Mouse (Mus musculus) midbrain, embryonic 12.5 days (tissue): Measurements from ENCODE around the gene Acap2. TPM values are rescaled to one million over a fixed set of nuclear protein-coding genes. Genes with fewer than 3 reads are reported as not detected.

Source experiments
- ATAC-seq: fragments of 200-750 bp; cut with Nextera tagmentation; 2 replicates; pipeline ENCODE4 v1.8.0; 2017; ENCODE audit warnings: low read depth, moderate TSS enrichment, moderate library complexity; ENCODE audit not compliant: low FRiP score
- H3K27ac ChIP-seq: fragments of 300-500 bp; sonication (generic); replicated peaks from 2 replicates; pipeline ENCODE4 v1.5.1; 2016; ENCODE audit warnings: mild to moderate bottlenecking
- H3K27me3 ChIP-seq: fragments of 300-500 bp; sonication (generic); 2 replicates; pipeline ENCODE4 v1.6.1; 2016; ENCODE audit warnings: mild to moderate bottlenecking
- H3K36me3 ChIP-seq: fragments of 300-500 bp; sonication (generic); 2 replicates; pipeline ENCODE4 v1.6.1; 2016
- H3K4me1 ChIP-seq: fragments of 300-500 bp; sonication (generic); 2 replicates; pipeline ENCODE4 v1.6.1; 2016
- H3K4me2 ChIP-seq: fragments of 300-500 bp; sonication (generic); replicated peaks from 2 replicates; pipeline ENCODE4 v1.6.1; 2016; ENCODE audit warnings: mild to moderate bottlenecking, moderate library complexity
- H3K4me3 ChIP-seq: fragments of 300-500 bp; sonication (generic); 2 replicates; pipeline ENCODE4 v1.5.1; 2016; ENCODE audit warnings: mild to moderate bottlenecking
- H3K9ac ChIP-seq: fragments of 300-500 bp; sonication (generic); replicated peaks from 2 replicates; pipeline ENCODE4 v1.6.1; 2016; ENCODE audit warnings: mild to moderate bottlenecking, moderate library complexity
- H3K9me3 ChIP-seq: fragments of 300-500 bp; sonication (generic); 2 replicates; pipeline ENCODE4 v1.6.1; 2016; ENCODE audit warnings: mild to moderate bottlenecking
- WGBS: fragments of 180-500 bp; shearing (Covaris S2); methylation state at CpG from one replicate; pipeline ENCODE4 v1.1.7; 2016; 5-methylcytosine and 5-hydroxymethylcytosine counted together
- polyA plus RNA-seq: library from polyadenylated mRNA; unstranded; fragments of >200 nt; fragmentation: Nextera tagmentation; extraction: Ambion mirVana; gene quantifications from 2 replicates; pipeline ENCODE4 v1.2.1, GENCODE M21; 2016

Acap2 gene
- 22.8 and 24.4 TPM in 2 replicates for polyA plus RNA-seq

DNA sequence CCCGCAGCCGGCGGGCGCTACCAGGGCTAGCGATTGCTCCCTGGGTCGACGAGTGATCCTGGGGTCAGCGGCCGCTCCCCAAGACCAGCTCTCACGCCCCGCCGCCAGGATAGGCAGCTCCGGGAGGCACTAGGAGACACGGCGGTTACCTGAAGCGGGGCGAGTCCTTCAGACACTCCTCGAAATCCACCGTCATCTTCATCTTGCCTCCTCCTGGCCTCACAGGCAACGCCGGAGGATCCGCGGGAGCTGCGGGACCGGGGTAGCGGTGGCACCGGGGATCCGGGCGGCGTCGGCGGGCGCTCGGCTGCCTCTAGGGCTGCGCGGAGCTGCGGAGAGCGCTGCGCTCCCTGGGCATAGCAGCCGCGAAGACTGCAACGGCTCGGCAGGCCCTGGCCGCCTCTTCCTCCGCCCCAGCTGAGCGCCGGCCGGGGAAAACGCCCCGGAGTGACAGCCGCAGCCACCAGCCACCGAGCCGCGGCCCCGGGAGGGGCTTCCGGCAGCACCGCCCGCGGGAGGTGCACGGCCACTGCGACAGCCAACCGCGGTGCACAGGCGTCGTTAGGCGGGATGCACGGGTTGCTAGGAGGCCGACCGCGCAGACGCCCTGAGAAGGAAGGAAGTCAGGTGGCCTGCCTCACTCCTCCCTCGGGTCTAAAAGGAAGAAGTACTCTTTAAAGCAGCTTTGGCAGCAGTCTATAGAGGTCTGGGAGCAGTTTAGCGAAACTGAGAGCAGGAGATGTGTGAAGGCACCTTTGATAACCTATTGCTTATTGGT lies at the start of gene Acap2:
Gene Acap2, minus strand, starts transcription at position 456 of the 778 bp plus-strand sequence.
- Histone ChIP-seq H3K4me3 (peak within 1 kb of the TSS; percentile 92), H3K27me3 (no peaks in the 10 kb centered on the region), H3K9me3 (no peaks in the 10 kb centered on the region), H3K36me3 (no peaks in the 10 kb centered on the region), H3K27ac (peak within 1 kb of the TSS; percentile 95), H3K4me2 (peak within 1 kb of the TSS; percentile 85), H3K4me1 (peaks cover 11% of the 10 kb centered on the region), H3K9ac (peak within 1 kb of the TSS; percentile 91)
- WGBS = under 1% methylated on average over 62 of the region's 73 CpGs
- ATAC-seq = peak; percentile 99

DNA sequence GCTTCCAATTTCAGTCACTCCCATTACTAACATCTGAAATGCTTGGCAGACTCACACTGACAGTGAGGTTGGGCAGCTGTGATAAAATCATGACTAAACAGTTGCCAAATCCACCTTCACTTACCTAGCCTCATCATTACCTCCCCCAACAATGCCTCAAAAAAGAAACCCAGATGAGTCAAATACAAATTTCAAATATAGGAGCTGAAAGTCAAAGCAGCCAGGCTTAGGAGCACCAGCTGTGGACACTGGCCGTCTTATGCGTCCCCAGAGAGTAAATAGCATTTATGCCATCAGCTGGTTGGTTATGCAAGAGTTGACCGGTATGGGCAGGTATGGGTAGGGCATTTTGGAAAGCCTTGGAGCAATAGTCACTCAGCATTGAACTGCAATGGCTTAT lies 48.4 kb upstream of the Acap2 start:
- H3K27me3 ChIP-seq = no peaks in the 10 kb centered on the region
- H3K9me3 ChIP-seq = no peaks in the 10 kb centered on the region
- no peak overlapping the region for H3K4me3 ChIP-seq
- H3K27ac ChIP-seq = no peak overlapping the region
- 90% methylated on average over 3 of the region's 3 CpGs for WGBS
- no peak overlapping the region for H3K4me2 ChIP-seq
- H3K4me1 ChIP-seq = no peaks in the 10 kb centered on the region
- H3K9ac ChIP-seq = no peak overlapping the region
- ATAC-seq = no peak
- H3K36me3 ChIP-seq = peaks cover 8% of the 10 kb centered on the region; the same call in 1 of the 2 replicates

DNA sequence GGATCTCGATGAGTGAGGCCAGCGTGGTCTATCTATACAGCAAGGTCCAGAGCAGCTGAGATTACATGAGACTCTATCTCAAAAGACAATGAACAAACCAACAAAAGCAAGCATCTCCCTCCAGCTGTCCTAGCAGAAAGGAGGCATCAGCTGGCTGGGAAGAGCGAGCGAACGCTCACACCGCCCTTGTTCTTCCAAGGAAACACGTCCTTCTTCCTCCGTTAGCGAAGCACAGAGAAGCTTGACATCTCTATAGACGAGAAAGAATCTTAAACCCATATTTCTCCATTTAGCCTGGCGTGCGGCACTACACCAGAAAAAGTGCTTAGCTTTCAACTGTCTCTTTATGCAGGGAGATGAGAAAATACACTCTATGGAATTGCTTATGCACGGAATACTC lies 47.7 kb upstream of the Acap2 start:
- no peak for ATAC-seq

DNA sequence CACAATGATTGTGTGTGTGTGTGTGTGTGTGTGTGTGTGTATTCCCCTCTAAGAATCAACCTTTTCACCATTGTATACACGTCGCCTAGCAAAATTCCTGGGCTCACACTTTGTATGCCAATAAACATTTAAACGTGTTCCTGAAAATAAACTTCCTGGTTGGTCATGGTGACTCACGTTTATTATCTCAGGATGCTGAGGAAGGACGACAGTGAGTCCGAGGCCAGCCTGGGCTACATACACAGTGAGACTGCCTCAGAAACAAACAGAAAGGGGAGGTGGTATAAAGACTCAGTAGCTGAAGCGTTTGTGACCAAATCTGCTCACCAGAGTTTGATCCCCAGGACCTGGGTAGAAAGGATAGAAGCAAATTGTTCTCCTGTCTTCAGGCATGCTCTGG lies 46.4 kb upstream of the Acap2 start:
- H3K4me1 ChIP-seq = no peaks in the 10 kb centered on the region
- no peak overlapping the region for H3K4me3 ChIP-seq
- no peak for ATAC-seq
- WGBS = 84% methylated on average over 7 of the region's 7 CpGs
- H3K36me3 ChIP-seq = peaks cover 4% of the 10 kb centered on the region; the same call in 1 of the 2 replicates
- H3K9ac ChIP-seq = no peak overlapping the region
- H3K27me3 ChIP-seq = no peaks in the 10 kb centered on the region
- H3K9me3 ChIP-seq = no peaks in the 10 kb centered on the region
- no peak overlapping the region for H3K27ac ChIP-seq
- no peak overlapping the region for H3K4me2 ChIP-seq

More for the DNA sequence above, 47.7 kb upstream of the Acap2 start:
- Histone ChIP-seq H3K36me3 (peaks cover 8% of the 10 kb centered on the region; the same call in 1 of the 2 replicates), H3K4me1 (no peaks in the 10 kb centered on the region), H3K4me3 (no peak overlapping the region), H3K27me3 (no peaks in the 10 kb centered on the region), H3K9ac (no peak overlapping the region), H3K4me2 (no peak overlapping the region), H3K9me3 (no peaks in the 10 kb centered on the region), H3K27ac (no peak overlapping the region)
- 88% methylated on average over 13 of the region's 13 CpGs for WGBS

DNA sequence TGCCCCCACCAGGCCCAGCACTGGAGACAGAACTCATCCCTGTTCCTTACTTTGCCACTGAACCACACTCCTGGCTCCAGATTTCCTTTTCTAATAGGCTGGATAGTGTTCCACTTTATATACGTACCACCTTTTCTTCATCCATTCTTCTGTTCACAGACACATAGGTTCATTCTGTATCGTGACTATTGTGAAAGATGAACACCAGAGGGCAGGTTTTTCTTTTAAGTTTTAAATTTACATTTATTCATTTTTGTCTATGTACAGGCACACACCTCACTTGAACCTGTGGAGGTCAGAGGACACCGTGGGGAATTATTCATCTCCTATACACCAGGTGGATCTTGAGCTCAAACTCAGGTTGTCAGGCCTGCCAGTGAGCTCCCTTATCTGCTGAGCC lies 43.0 kb upstream of the Acap2 start:
- H3K27ac ChIP-seq = no peak overlapping the region
- H3K4me1 ChIP-seq = no peaks in the 10 kb centered on the region
- H3K4me3 ChIP-seq = no peak overlapping the region
- no peak for ATAC-seq
- no peaks in the 10 kb centered on the region for H3K36me3 ChIP-seq
- H3K27me3 ChIP-seq = no peaks in the 10 kb centered on the region
- no peak overlapping the region for H3K4me2 ChIP-seq
- H3K9ac ChIP-seq = no peak overlapping the region
- 78% methylated on average over 3 of the region's 3 CpGs for WGBS
- no peaks in the 10 kb centered on the region for H3K9me3 ChIP-seq

DNA sequence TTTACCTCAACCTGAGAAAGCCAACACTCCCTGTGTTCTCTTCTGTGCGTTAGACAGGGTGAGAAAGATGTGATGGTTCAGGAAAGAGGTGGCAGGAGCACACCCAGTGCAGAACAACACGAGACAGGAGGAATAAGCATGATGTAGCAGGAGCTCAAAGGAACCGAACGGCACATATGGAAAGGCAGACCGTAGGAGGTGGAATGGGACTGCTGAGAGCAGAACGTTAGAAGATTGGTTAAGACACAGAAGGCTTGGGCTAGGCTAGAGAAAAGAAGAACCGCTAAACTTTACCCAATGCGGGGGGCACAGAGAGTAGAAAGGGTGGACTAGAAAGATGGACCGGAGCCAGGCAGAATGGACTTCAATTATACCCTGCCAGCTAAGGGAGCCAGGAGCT lies 40.4 kb upstream of the Acap2 start:
- no peak overlapping the region for H3K27ac ChIP-seq
- H3K4me3 ChIP-seq = no peak overlapping the region
- 91% methylated on average over 9 of the region's 9 CpGs for WGBS
- no peak overlapping the region for H3K4me2 ChIP-seq
- H3K27me3 ChIP-seq = no peaks in the 10 kb centered on the region
- no peak overlapping the region for H3K9ac ChIP-seq
- H3K4me1 ChIP-seq = no peaks in the 10 kb centered on the region
- H3K9me3 ChIP-seq = no peaks in the 10 kb centered on the region
- H3K36me3 ChIP-seq = no peaks in the 10 kb centered on the region
- ATAC-seq = no peak

GRCm38 (mm10) chr16:31240569-31240968 lies 39.5 kb upstream of the Acap2 start:
- Histone ChIP-seq H3K4me1 (no peaks in the 10 kb centered on the region), H3K9ac (no peak overlapping the region), H3K9me3 (no peaks in the 10 kb centered on the region), H3K36me3 (no peaks in the 10 kb centered on the region), H3K27me3 (no peaks in the 10 kb centered on the region), H3K4me3 (no peak overlapping the region), H3K4me2 (no peak overlapping the region), H3K27ac (no peak overlapping the region)
- 89% methylated on average over 8 of the region's 8 CpGs for WGBS
- no peak for ATAC-seq

DNA sequence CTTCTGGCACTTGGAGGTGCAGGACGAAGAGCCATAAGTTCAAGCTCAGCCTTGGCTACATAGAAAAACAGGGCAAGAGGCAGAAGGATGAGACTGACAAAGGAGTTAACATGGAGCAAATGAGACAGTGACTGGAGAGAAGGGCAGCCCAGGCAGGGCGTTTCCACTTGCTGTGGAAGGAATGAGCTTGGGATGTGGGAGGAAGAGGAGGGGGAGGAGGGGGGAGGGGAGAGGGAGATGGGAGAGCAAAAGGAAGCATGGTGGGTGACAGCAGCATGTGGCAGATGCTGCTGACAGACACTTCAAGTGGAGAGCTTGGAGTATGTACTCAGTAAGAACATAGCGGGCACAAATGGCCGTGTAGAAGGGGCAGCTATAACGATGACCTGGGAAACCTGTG lies 37.2 kb upstream of the Acap2 start:
- H3K4me2 ChIP-seq = no peak overlapping the region
- H3K9ac ChIP-seq = no peak overlapping the region
- no peaks in the 10 kb centered on the region for H3K36me3 ChIP-seq
- no peak overlapping the region for H3K27ac ChIP-seq
- no peak overlapping the region for H3K4me3 ChIP-seq
- ATAC-seq = no peak
- peaks cover 6% of the 10 kb centered on the region; the same call in 1 of the 2 replicates for H3K27me3 ChIP-seq
- 94% methylated on average over 5 of the region's 5 CpGs for WGBS
- peaks cover 13% of the 10 kb centered on the region; the same call in 1 of the 2 replicates for H3K4me1 ChIP-seq
- H3K9me3 ChIP-seq = no peaks in the 10 kb centered on the region

DNA sequence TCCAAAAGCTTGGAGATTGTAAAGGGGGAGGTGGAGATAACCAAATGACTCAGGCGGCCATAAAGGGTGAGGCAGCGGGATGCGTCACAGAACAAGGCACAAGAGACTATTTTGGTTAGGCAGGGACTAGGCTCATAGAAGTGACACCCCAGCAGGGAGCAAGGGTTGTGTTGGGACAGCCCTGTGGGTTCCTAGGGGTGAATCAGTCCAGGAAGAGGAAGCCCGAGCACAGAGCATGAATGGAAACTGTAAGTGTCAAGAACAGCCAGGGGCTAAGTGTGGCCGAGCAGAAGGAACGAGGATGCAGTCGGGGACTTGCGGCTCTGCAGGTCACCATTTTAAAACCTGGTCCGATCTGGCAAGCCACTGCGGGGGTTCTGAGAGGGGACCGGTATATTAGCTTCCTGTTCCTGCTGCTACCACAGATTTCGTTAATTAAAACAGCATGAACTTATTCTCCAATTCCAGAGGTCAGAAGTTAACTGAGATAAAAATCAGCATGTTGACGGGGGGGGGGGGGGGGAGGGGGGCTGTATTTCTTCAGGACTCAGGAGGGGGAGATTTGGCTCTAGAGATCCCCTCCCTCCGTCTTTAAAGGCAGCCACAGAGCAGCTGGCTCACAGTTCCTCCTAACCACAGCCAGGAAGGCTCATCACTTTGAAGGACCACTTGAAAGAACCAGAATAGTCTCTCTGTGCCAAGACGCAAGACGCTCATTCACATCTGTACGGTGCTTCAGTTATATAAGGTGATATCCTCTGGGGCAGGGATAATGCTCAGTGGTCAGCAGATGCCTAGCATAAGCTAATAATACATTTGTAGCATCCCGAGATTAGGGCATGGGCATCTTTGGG lies 34.6 kb upstream of the Acap2 start:
- no peak overlapping the region for H3K4me3 ChIP-seq
- no peaks in the 10 kb centered on the region for H3K9me3 ChIP-seq
- H3K9ac ChIP-seq = no peak overlapping the region
- WGBS = 36% methylated on average over 18 of the region's 18 CpGs
- H3K27me3 ChIP-seq = peaks cover 11% of the 10 kb centered on the region
- H3K36me3 ChIP-seq = no peaks in the 10 kb centered on the region
- H3K27ac ChIP-seq = no peak overlapping the region
- ATAC-seq = no peak
- peaks cover 13% of the 10 kb centered on the region; the same call in 1 of the 2 replicates for H3K4me1 ChIP-seq
- peak overlapping the region; percentile 17 for H3K4me2 ChIP-seq

GRCm38 (mm10) chr16:31234808-31235456 lies 33.9 kb upstream of the Acap2 start:
- Histone ChIP-seq H3K36me3 (no peaks in the 10 kb centered on the region), H3K9me3 (no peaks in the 10 kb centered on the region), H3K4me2 (peak overlapping the region; percentile 17; the same call in 1 of the 2 replicates), H3K27ac (no peak overlapping the region), H3K4me3 (no peak overlapping the region), H3K4me1 (peaks cover 13% of the 10 kb centered on the region; the same call in 1 of the 2 replicates), H3K9ac (no peak overlapping the region), H3K27me3 (peaks cover 11% of the 10 kb centered on the region)
- ATAC-seq = no peak
- 78% methylated on average over 12 of the region's 12 CpGs for WGBS

DNA sequence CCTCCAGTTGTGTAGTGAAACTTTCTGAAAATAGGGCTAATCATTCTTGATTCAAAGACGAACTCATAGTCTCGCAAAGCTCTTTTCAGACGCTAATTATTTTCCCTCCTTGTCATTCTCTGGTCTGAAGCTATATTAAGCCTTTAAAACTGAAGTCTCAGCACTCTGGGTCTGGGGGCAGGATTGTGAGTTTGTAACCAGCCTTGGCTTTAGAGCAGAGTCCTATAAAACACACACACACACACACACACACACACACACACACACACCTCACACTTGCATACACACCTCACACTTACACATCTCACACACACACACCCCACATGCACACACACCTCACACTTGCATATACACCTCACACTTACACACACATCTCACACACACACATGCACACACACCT lies 33.3 kb upstream of the Acap2 start:
- ATAC-seq = no peak
- no peak overlapping the region for H3K4me3 ChIP-seq
- H3K27ac ChIP-seq = no peak overlapping the region
- no peak overlapping the region for H3K4me2 ChIP-seq
- H3K27me3 ChIP-seq = peaks cover 11% of the 10 kb centered on the region
- no peaks in the 10 kb centered on the region for H3K36me3 ChIP-seq
- peaks cover 13% of the 10 kb centered on the region; the same call in 1 of the 2 replicates for H3K4me1 ChIP-seq
- 30% methylated on average over 3 of the region's 3 CpGs for WGBS
- no peak overlapping the region for H3K9ac ChIP-seq
- H3K9me3 ChIP-seq = no peaks in the 10 kb centered on the region
